Mouse (Mus musculus) hindbrain, embryonic 10.5 days (tissue): ENCODE data around the gene Zcchc2. TPM values are rescaled to one million over a fixed set of nuclear protein-coding genes. Genes with fewer than 3 reads are reported as not detected.

Experiments used
- DNase-seq: peaks from one replicate; pipeline ENCODE4 v3.0.0-alpha.2; 2017; ENCODE audit warnings: low spot score
- H3K27ac ChIP-seq: fragments of 300-500 bp; sonication (generic); 2 replicates; pipeline ENCODE4 v1.5.1; 2016; ENCODE audit warnings: mild to moderate bottlenecking, moderate library complexity
- H3K27me3 ChIP-seq: fragments of 300-500 bp; sonication (generic); 2 replicates; pipeline ENCODE4 v1.6.1; 2016; ENCODE audit warnings: mild to moderate bottlenecking; ENCODE audit not compliant: poor library complexity, insufficient read depth, severe bottlenecking
- H3K36me3 ChIP-seq: fragments of 300-500 bp; sonication (generic); 2 replicates; pipeline ENCODE4 v1.6.1; 2016; ENCODE audit warnings: mild to moderate bottlenecking, moderate library complexity
- H3K4me1 ChIP-seq: fragments of 300-500 bp; sonication (generic); replicated peaks from 2 replicates; pipeline ENCODE4 v1.6.1; 2016; ENCODE audit warnings: mild to moderate bottlenecking
- H3K4me3 ChIP-seq: fragments of 300-500 bp; sonication (generic); 2 replicates; pipeline ENCODE4 v1.5.1; 2016; ENCODE audit warnings: mild to moderate bottlenecking, moderate library complexity
- H3K9me3 ChIP-seq: fragments of 300-500 bp; sonication (generic); 2 replicates; pipeline ENCODE4 v1.6.1; 2016; ENCODE audit warnings: mild to moderate bottlenecking, moderate library complexity
- WGBS: fragments of 180-500 bp; shearing (Covaris S2); methylation state at CpG from one replicate; pipeline ENCODE4 v1.1.7; 2016; 5-methylcytosine and 5-hydroxymethylcytosine counted together
- polyA plus RNA-seq: library from polyadenylated mRNA; unstranded; fragments of >200 nt; fragmentation: Nextera tagmentation; extraction: Ambion mirVana; gene quantifications from 2 replicates; pipeline ENCODE4 v1.2.1, GENCODE M21; 2016

The Zcchc2 gene
- polyA plus RNA-seq, 1 experiment from 2014 or later = 1.4 TPM

- Histone ChIP-seq H3K9me3 (no peaks in the 10 kb centered on the region), H3K36me3 (no peaks in the 10 kb centered on the region), H3K27me3 (no peaks in the 10 kb centered on the region), H3K27ac (no peak overlapping the region), H3K4me1 (peaks cover 8% of the 10 kb centered on the region; the same call in 1 of the 2 replicates), H3K4me3 (no peak overlapping the region)
- DNase-seq = no peak
- WGBS = 72% methylated on average over 5 of the region's 5 CpGs
Measured at GRCm38 (mm10) chr1:106058355-106058754, 68.1 kb downstream of the Zcchc2 start.

- WGBS = 76% methylated on average over 4 of the region's 4 CpGs
- H3K4me1 ChIP-seq = peaks cover 8% of the 10 kb centered on the region; the same call in 1 of the 2 replicates
- H3K36me3 ChIP-seq = no peaks in the 10 kb centered on the region
- no peak overlapping the region for H3K27ac ChIP-seq
- no peak for DNase-seq
- no peaks in the 10 kb centered on the region for H3K9me3 ChIP-seq
- H3K27me3 ChIP-seq = no peaks in the 10 kb centered on the region
- H3K4me3 ChIP-seq = no peak overlapping the region
Measured at GRCm38 (mm10) chr1:106059516-106060277, 69.5 kb downstream of the Zcchc2 start.

GRCm38 (mm10) chr1:106061185-106061910, 71.1 kb downstream of the Zcchc2 start:
- Histone ChIP-seq H3K4me3 (no peak overlapping the region), H3K4me1 (peaks cover 20% of the 10 kb centered on the region), H3K36me3 (no peaks in the 10 kb centered on the region), H3K27me3 (no peaks in the 10 kb centered on the region), H3K9me3 (no peaks in the 10 kb centered on the region), H3K27ac (no peak overlapping the region)
- DNase-seq = no peak
- 77% methylated on average over 4 of the region's 4 CpGs for WGBS

GRCm38 (mm10) chr1:106062891-106063590, 72.8 kb downstream of the Zcchc2 start:
- 90% methylated on average over 9 of the region's 9 CpGs for WGBS
- Histone ChIP-seq H3K4me3 (no peak overlapping the region), H3K36me3 (no peaks in the 10 kb centered on the region), H3K9me3 (no peaks in the 10 kb centered on the region), H3K27me3 (no peaks in the 10 kb centered on the region), H3K4me1 (peaks cover 23% of the 10 kb centered on the region), H3K27ac (no peak overlapping the region)
- DNase-seq = no peak

- Histone ChIP-seq H3K27ac (no peak overlapping the region), H3K36me3 (no peaks in the 10 kb centered on the region), H3K4me3 (no peak overlapping the region), H3K9me3 (no peaks in the 10 kb centered on the region), H3K4me1 (peaks cover 23% of the 10 kb centered on the region), H3K27me3 (no peaks in the 10 kb centered on the region)
- DNase-seq = no peak
- WGBS = 83% methylated on average over 4 of the region's 4 CpGs
Measured at GRCm38 (mm10) chr1:106063591-106064170, 73.5 kb downstream of the Zcchc2 start.

GRCm38 (mm10) chr1:106064291-106064690, 74.1 kb downstream of the Zcchc2 start:
- Histone ChIP-seq H3K27me3 (no peaks in the 10 kb centered on the region), H3K4me3 (no peak overlapping the region), H3K9me3 (no peaks in the 10 kb centered on the region), H3K27ac (no peak overlapping the region), H3K4me1 (peaks cover 23% of the 10 kb centered on the region), H3K36me3 (no peaks in the 10 kb centered on the region)
- DNase-seq = no peak
- 79% methylated on average over 3 of the region's 3 CpGs for WGBS

- Histone ChIP-seq H3K27ac (no peak overlapping the region), H3K27me3 (no peaks in the 10 kb centered on the region), H3K4me1 (peaks cover 23% of the 10 kb centered on the region), H3K9me3 (no peaks in the 10 kb centered on the region), H3K36me3 (no peaks in the 10 kb centered on the region), H3K4me3 (no peak overlapping the region)
- DNase-seq = no peak
- WGBS = 88% methylated on average over 2 of the region's 2 CpGs
Measured at GRCm38 (mm10) chr1:106064711-106065110, 74.5 kb downstream of the Zcchc2 start.

- peaks cover 23% of the 10 kb centered on the region for H3K4me1 ChIP-seq
- no peaks in the 10 kb centered on the region for H3K36me3 ChIP-seq
- H3K27me3 ChIP-seq = no peaks in the 10 kb centered on the region
- 58% methylated on average over 7 of the region's 7 CpGs for WGBS
- H3K9me3 ChIP-seq = no peaks in the 10 kb centered on the region
- H3K27ac ChIP-seq = no peak overlapping the region
- H3K4me3 ChIP-seq = no peak overlapping the region
- no peak for DNase-seq
Measured at GRCm38 (mm10) chr1:106065679-106066078, 75.5 kb downstream of the Zcchc2 start.

- H3K36me3 ChIP-seq = no peaks in the 10 kb centered on the region
- WGBS = 76% methylated on average over 6 of the region's 6 CpGs
- no peak overlapping the region for H3K27ac ChIP-seq
- no peaks in the 10 kb centered on the region for H3K9me3 ChIP-seq
- no peak overlapping the region for H3K4me3 ChIP-seq
- H3K4me1 ChIP-seq = peaks cover 25% of the 10 kb centered on the region
- no peaks in the 10 kb centered on the region for H3K27me3 ChIP-seq
- no peak for DNase-seq
Measured at GRCm38 (mm10) chr1:106067306-106067705, 77.1 kb downstream of the Zcchc2 start.

GRCm38 (mm10) chr1:106069867-106070543, 79.8 kb downstream of the Zcchc2 start:
- Histone ChIP-seq H3K27me3 (no peaks in the 10 kb centered on the region), H3K36me3 (no peaks in the 10 kb centered on the region), H3K4me3 (no peak overlapping the region), H3K4me1 (peaks cover 21% of the 10 kb centered on the region), H3K27ac (no peak overlapping the region), H3K9me3 (no peaks in the 10 kb centered on the region)
- WGBS = 78% methylated on average over 7 of the region's 7 CpGs
- DNase-seq = no peak

GRCm38 (mm10) chr1:106070814-106071213, 80.6 kb downstream of the Zcchc2 start:
- Histone ChIP-seq H3K9me3 (no peaks in the 10 kb centered on the region), H3K27ac (no peak overlapping the region), H3K4me3 (no peak overlapping the region), H3K27me3 (no peaks in the 10 kb centered on the region), H3K36me3 (no peaks in the 10 kb centered on the region), H3K4me1 (peaks cover 13% of the 10 kb centered on the region)
- 60% methylated on average over 4 of the region's 4 CpGs for WGBS
- no peak for DNase-seq
